Mouse (Mus musculus) liver, postnatal 0 days (tissue): Measurements from ENCODE around the gene Fras1. TPM values are rescaled to one million over a fixed set of nuclear protein-coding genes. Genes with fewer than 3 reads are reported as not detected.

ENCODE experiments used
- ATAC-seq: fragments of 200-750 bp; cut with Nextera tagmentation; 2 replicates; pipeline ENCODE4 v1.8.0; 2017; ENCODE audit warnings: mild to moderate bottlenecking, moderate library complexity
- DNase-seq: peaks from one replicate; pipeline ENCODE4 v3.0.0-alpha.2; 2016
- H3K27ac ChIP-seq: fragments of 300-500 bp; sonication (generic); 2 replicates; pipeline ENCODE4 v1.5.1; 2014; ENCODE audit warnings: antibody characterized with exemption, moderate library complexity, mild to moderate bottlenecking, low read depth
- H3K27me3 ChIP-seq: fragments of 300-500 bp; sonication (generic); 2 replicates; pipeline ENCODE4 v1.6.1; 2014; ENCODE audit warnings: low read length, control low read depth, mixed read lengths; ENCODE audit not compliant: insufficient read depth
- H3K36me3 ChIP-seq: fragments of 300-500 bp; sonication (generic); replicated peaks from 2 replicates; pipeline ENCODE4 v1.6.1; 2014; ENCODE audit warnings: mild to moderate bottlenecking, control low read depth, low read length, moderate library complexity, mixed read lengths; ENCODE audit not compliant: insufficient read depth
- H3K4me1 ChIP-seq: fragments of 300-500 bp; sonication (generic); 2 replicates; pipeline ENCODE4 v1.6.1; 2014; ENCODE audit warnings: antibody characterized with exemption, mild to moderate bottlenecking, control low read depth; ENCODE audit not compliant: insufficient read depth
- H3K4me2 ChIP-seq: fragments of 300-500 bp; sonication (generic); 2 replicates; pipeline ENCODE4 v1.6.1; 2014; ENCODE audit warnings: low read depth, mild to moderate bottlenecking, low read length, moderate library complexity, mixed read lengths
- H3K4me3 ChIP-seq: fragments of 300-500 bp; sonication (generic); 2 replicates; pipeline ENCODE4 v1.5.1; 2014; ENCODE audit warnings: low read depth, low read length
- H3K9ac ChIP-seq: fragments of 300-500 bp; sonication (generic); replicated peaks from 2 replicates; pipeline ENCODE4 v1.6.1; 2014; ENCODE audit warnings: mild to moderate bottlenecking, moderate library complexity
- H3K9me3 ChIP-seq: fragments of 300-500 bp; sonication (generic); 2 replicates; pipeline ENCODE4 v1.6.1; 2016; ENCODE audit warnings: mild to moderate bottlenecking, control low read depth, low read length, mixed read lengths
- CTCF ChIP-seq: sonication (generic); IDR thresholded peaks from 2 replicates; pipeline ENCODE4 v1.5.1; 2016; ENCODE audit warnings: antibody characterized with exemption, low read depth
- EP300 ChIP-seq: IDR thresholded peaks from 2 replicates; pipeline ENCODE4 v1.6.1; 2016; ENCODE audit warnings: antibody characterized with exemption, low read depth, mild to moderate bottlenecking
- WGBS: fragments of 180-500 bp; shearing (Covaris S2); extraction: QIAGEN DNeasy Blood & Tissue Kit; methylation state at CpG from one replicate; pipeline ENCODE4 v1.1.7; 2014; ENCODE audit not compliant: insufficient replicate concordance; 5-methylcytosine and 5-hydroxymethylcytosine counted together
- polyA plus RNA-seq: library from polyadenylated mRNA; unstranded; fragments of >200 nt; fragmentation: Nextera tagmentation; extraction: Ambion mirVana; gene quantifications from 2 replicates; pipeline ENCODE4 v1.2.1, GENCODE M21; 2015

Gene Fras1
- polyA plus RNA-seq, 1 experiment from 2014 or later, result 0.41 TPM

DNA sequence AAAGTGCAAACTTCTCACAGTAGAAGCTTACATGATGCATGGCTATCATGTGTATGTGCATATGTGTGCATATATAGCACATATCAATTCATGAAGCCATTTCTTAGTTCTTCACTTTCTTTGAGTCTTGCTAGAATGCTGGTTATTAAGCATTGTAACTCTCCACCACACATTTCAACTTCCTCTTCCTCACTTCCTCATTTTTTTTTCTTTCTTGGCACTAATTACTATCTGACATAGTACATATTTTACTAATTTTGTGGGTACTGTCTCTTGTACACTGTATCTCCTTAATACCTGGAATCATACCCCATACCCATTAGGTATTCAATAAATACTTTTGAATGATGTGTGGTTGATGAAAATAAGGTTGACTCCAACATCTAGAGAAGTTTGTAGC is 158.2 kb downstream of the Fras1 start:
- no peak overlapping the region for H3K4me3 ChIP-seq
- H3K9ac ChIP-seq, result no peak overlapping the region
- H3K4me1 ChIP-seq, result peaks cover 5% of the 10 kb centered on the region; the same call in 1 of the 2 replicates
- no peaks in the 10 kb centered on the region for H3K27me3 ChIP-seq
- no peak for DNase-seq
- H3K36me3 ChIP-seq, result no peaks in the 10 kb centered on the region
- no peak overlapping the region for H3K4me2 ChIP-seq
- no peak for ATAC-seq
- TF ChIP-seq CTCF (no peak), EP300 (no peak)
- H3K27ac ChIP-seq, result no peak overlapping the region
- H3K9me3 ChIP-seq, result no peaks in the 10 kb centered on the region

DNA sequence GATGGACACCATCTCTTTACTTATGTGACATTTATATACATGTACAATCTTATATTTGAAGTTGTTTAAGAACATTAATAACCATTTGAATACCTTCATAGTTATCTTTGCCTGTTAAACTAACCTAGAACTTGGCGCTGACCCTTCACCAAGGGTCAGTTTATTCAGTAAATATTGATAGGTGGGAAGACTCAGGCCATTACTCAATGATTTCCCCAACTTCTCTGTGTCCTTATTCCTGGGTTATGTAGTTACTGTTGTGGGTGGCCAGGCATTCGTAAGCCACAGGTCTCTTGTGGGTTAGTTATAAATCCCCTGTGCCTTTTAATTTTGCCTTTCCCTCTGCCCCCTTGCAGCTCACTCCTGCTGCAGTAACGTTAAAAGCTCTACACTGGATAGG is 162.8 kb downstream of the Fras1 start:
- Histone ChIP-seq H3K4me1 (peaks cover 12% of the 10 kb centered on the region; the same call in 1 of the 2 replicates), H3K27me3 (no peaks in the 10 kb centered on the region), H3K9ac (no peak overlapping the region), H3K27ac (0 out of 2 replicates have a peak overlapping the region, but pooled peaks have one; percentile 11), H3K4me2 (peak overlapping the region; percentile 63), H3K36me3 (no peaks in the 10 kb centered on the region), H3K4me3 (peak overlapping the region; percentile 22; the same call in 1 of the 2 replicates), H3K9me3 (no peaks in the 10 kb centered on the region)
- TF ChIP-seq EP300 (no peak), CTCF (no peak)
- DNase-seq, result no peak
- 48% methylated on average over 3 of the region's 3 CpGs for WGBS
- ATAC-seq, result peak; percentile 45; the same call in 1 of the 2 replicates

DNA sequence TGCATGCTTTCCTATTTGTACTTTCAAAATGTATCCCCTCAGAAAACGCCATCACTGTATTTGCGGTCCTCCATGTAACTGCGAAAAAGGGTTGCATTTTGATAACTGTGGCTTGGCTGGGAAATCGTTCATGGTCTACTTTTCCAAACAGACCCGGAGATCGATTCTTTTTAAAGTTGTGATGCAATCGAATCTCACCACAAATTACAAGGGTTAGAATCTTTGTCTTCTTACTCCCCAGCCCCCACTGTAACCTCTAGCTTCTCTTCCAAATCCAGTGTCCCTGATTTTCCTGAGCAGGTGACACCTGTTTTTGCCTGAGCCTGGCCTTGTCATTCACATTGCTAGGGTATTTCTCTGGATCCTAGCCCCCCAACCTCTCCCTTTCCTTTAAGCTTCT is 163.2 kb downstream of the Fras1 start:
- Histone ChIP-seq H3K36me3 (no peaks in the 10 kb centered on the region), H3K4me1 (peaks cover 12% of the 10 kb centered on the region; the same call in 1 of the 2 replicates), H3K27ac (0 out of 2 replicates have a peak overlapping the region, but pooled peaks have one; percentile 11), H3K4me3 (peak overlapping the region; percentile 22; the same call in 1 of the 2 replicates), H3K9me3 (no peaks in the 10 kb centered on the region), H3K27me3 (no peaks in the 10 kb centered on the region), H3K4me2 (peak overlapping the region; percentile 63), H3K9ac (no peak overlapping the region)
- TF ChIP-seq EP300 (no peak), CTCF (no peak)
- DNase-seq (no peak), ATAC-seq (no peak)
- WGBS, result 63% methylated on average over 7 of the region's 7 CpGs

DNA sequence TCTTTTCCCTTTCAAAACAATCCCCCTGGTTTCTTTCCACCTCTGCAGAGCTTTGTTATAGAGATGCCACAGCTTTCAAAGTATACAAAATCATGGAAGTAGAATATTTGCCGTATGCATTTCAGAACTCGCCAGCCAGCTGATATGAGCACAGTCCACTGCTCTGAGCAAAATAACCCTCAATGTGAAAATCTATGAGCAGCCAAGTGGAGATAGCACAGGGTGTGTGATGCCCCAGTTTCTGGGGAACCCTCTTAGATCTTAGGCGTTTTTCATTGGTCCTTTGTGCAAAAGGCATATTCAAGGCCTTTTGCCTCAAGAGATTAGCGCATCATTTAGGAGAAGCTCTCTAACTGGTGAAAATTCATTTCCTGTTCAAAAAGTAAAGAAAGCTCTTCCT is 170.4 kb downstream of the Fras1 start:
- ATAC-seq (no peak), DNase-seq (no peak)
- H3K9me3 ChIP-seq, result no peaks in the 10 kb centered on the region
- no peak overlapping the region for H3K9ac ChIP-seq
- H3K4me3 ChIP-seq, result no peak overlapping the region
- WGBS, result 87% methylated on average over 4 of the region's 4 CpGs
- H3K4me2 ChIP-seq, result no peak overlapping the region
- H3K27ac ChIP-seq, result no peak overlapping the region
- H3K4me1 ChIP-seq, result no peaks in the 10 kb centered on the region
- no peaks in the 10 kb centered on the region for H3K36me3 ChIP-seq
- no peak for TF ChIP-seq CTCF
- no peak for TF ChIP-seq EP300
- no peaks in the 10 kb centered on the region for H3K27me3 ChIP-seq

DNA sequence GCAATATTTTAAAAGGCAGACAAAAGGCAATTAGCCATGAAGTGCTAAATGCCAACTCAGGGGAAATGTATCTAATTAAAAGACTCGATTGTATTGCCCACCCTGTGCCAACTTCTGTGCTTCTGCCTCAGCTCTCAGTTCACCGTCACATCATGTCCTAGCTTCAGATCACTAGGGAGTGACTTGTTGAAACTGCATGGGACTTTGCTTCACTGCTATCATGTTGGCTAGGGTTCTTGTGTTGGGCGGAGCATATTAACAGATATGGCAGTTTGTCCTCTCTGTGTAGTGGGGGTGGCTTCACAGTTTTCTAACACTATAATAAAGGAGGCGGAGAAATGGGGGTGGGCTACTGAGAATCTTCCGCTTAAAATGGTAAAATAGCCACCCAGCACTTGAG is 172.2 kb downstream of the Fras1 start:
- Histone ChIP-seq H3K4me3 (no peak overlapping the region), H3K36me3 (no peaks in the 10 kb centered on the region), H3K27ac (no peak overlapping the region), H3K9ac (no peak overlapping the region), H3K9me3 (no peaks in the 10 kb centered on the region), H3K4me2 (no peak overlapping the region), H3K27me3 (no peaks in the 10 kb centered on the region), H3K4me1 (no peaks in the 10 kb centered on the region)
- 74% methylated on average over 5 of the region's 5 CpGs for WGBS
- DNase-seq, result no peak
- TF ChIP-seq CTCF (no peak), EP300 (no peak)
- ATAC-seq, result no peak

DNA sequence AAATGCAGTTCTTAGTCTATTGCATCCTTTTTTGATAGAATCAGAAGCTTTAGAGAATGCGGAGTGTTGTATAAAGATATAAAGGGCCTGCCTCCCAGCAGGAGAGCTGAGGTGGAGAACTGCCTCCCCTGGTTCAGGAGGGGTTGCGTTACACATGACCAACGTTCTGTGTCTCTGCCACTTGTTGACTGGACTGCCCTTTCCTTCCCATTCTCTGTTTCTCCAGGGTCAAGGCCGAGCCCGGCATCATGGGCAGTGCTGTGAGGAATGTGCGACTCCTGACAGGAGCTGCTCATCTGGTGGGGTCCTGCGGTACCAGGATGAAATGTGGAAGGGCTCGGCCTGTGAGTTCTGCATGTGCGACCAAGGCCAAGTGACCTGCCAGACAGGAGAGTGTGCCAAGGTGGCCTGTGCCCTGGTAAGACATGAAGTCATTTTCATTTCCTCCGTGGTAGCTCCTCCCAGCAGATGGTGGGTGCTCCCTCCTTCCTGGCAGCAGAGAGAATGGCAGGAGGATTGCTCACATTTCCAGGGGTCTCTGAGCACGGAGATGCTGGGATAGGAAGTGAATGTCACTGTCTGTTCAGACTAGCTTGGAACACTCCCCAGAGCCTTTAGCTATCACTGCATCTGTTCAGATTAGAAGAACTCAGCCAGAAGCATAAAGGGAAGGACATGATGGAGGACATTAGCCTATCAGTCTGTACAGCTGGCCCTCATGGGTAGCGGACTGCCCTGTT is 181.4 kb downstream of the Fras1 start:
- TF ChIP-seq EP300, result no peak
- TF ChIP-seq CTCF, result no peak
- ATAC-seq (no peak), DNase-seq (no peak)
- no peak overlapping the region for H3K27ac ChIP-seq
- H3K4me2 ChIP-seq, result no peak overlapping the region
- no peak overlapping the region for H3K4me3 ChIP-seq
- no peaks in the 10 kb centered on the region for H3K36me3 ChIP-seq
- no peaks in the 10 kb centered on the region for H3K4me1 ChIP-seq
- H3K27me3 ChIP-seq, result no peaks in the 10 kb centered on the region
- H3K9ac ChIP-seq, result no peak overlapping the region
- no peaks in the 10 kb centered on the region for H3K9me3 ChIP-seq
- WGBS, result 76% methylated on average over 12 of the region's 12 CpGs
